Mouse (Mus musculus) hindbrain, embryonic 16.5 days (tissue): ENCODE data around the gene Usp29. TPM values are rescaled to one million over a fixed set of nuclear protein-coding genes. Genes with fewer than 3 reads are reported as not detected.
A peak's percentile ranks its signal among the peaks of the same experiment; 100 is the strongest.
"Not testable (repeated sequence)": the region's sequence is repeated elsewhere in the genome, so short reads cannot be mapped to it uniquely, and the experiment has no call there.

ENCODE experiments used
- ATAC-seq: fragments of 200-750 bp; cut with Nextera tagmentation; 2 replicates; pipeline ENCODE4 v1.8.0; 2017; ENCODE audit warnings: moderate TSS enrichment, moderate library complexity
- H3K27ac ChIP-seq: fragments of 300-500 bp; sonication (generic); 2 replicates; pipeline ENCODE4 v1.5.1; 2014; ENCODE audit warnings: low read depth, mild to moderate bottlenecking, control low read depth, low read length, moderate library complexity
- H3K27me3 ChIP-seq: fragments of 300-500 bp; sonication (generic); replicated peaks from 2 replicates; pipeline ENCODE4 v1.6.1; 2014; ENCODE audit warnings: low read length; ENCODE audit not compliant: control insufficient read depth, insufficient read depth
- H3K36me3 ChIP-seq: fragments of 300-500 bp; sonication (generic); 2 replicates; pipeline ENCODE4 v1.6.1; 2014; ENCODE audit warnings: mild to moderate bottlenecking, low read length, moderate library complexity, mixed read lengths; ENCODE audit not compliant: control insufficient read depth, insufficient read depth
- H3K4me1 ChIP-seq: fragments of 300-500 bp; sonication (generic); 2 replicates; pipeline ENCODE4 v1.6.1; 2014; ENCODE audit warnings: low read depth, low read length; ENCODE audit not compliant: control insufficient read depth, insufficient read depth
- H3K4me2 ChIP-seq: fragments of 300-500 bp; sonication (generic); 2 replicates; pipeline ENCODE4 v1.6.1; 2014; ENCODE audit warnings: mild to moderate bottlenecking, low read length, control low read depth, moderate library complexity
- H3K4me3 ChIP-seq: fragments of 300-500 bp; sonication (generic); 2 replicates; pipeline ENCODE4 v1.5.1; 2014; ENCODE audit warnings: mild to moderate bottlenecking, low read length, control low read depth, moderate library complexity
- H3K9ac ChIP-seq: fragments of 300-500 bp; sonication (generic); 2 replicates; pipeline ENCODE4 v1.6.1; 2014; ENCODE audit warnings: low read depth, mild to moderate bottlenecking, control low read depth, low read length, moderate library complexity
- H3K9me3 ChIP-seq: fragments of 300-500 bp; sonication (generic); 2 replicates; pipeline ENCODE4 v1.6.1; 2014; ENCODE audit warnings: mild to moderate bottlenecking, low read length, moderate library complexity; ENCODE audit not compliant: control insufficient read depth
- WGBS: fragments of 180-500 bp; shearing (Covaris S2); extraction: QIAGEN DNeasy Blood & Tissue Kit; methylation state at CpG from one replicate; pipeline ENCODE4 v1.1.7; 2014; 5-methylcytosine and 5-hydroxymethylcytosine counted together
- microRNA counts: library from miRNA; unstranded; fragments of <30 nt; microRNA quantifications from one replicate; lab custom pipeline; 2016
- microRNA-seq: library from miRNA; unstranded; fragments of <30 nt; microRNA quantifications from one replicate; pipeline ENCODE4, GENCODE M21; 2017
- polyA plus RNA-seq: library from polyadenylated mRNA; unstranded; fragments of >200 nt; fragmentation: Nextera tagmentation; extraction: Ambion mirVana; gene quantifications from 2 replicates; pipeline ENCODE4 v1.2.1, GENCODE M21; 2015

Gene Usp29
- polyA plus RNA-seq, 1 experiment from 2014 or later, result 31.3 TPM

GRCm38 (mm10) chr7:6956576-6956975 lies 226.2 kb downstream of the Usp29 start:
- 86% methylated on average over 4 of the region's 4 CpGs for WGBS
- Histone ChIP-seq H3K27me3 (no peaks in the 10 kb centered on the region), H3K4me3 (no peak overlapping the region), H3K9me3 (no peaks in the 10 kb centered on the region), H3K4me2 (no peak overlapping the region), H3K36me3 (no peaks in the 10 kb centered on the region), H3K4me1 (no peaks in the 10 kb centered on the region), H3K27ac (no peak overlapping the region), H3K9ac (no peak overlapping the region)
- no peak for ATAC-seq

DNA sequence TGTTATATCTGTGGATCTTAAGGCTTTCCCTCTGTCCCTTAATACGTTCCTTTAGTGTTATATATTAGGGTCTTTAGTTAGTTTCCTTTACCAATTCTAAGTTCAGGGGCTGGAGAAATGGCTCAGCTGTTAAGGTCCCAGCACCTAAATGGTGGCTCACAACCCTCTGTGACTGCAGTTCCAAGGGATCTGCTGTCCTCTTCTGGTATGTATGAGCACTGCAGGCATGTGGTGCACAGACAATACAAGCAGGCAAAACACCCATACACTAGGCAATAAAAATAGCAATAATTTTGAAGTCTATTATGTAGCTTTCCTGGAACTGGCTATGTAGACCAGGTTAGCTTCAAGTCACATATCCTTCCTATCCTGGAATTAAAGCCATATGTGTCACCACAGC lies 228.2 kb downstream of the Usp29 start:
- H3K36me3 ChIP-seq, result no peaks in the 10 kb centered on the region; the same call in none of the 2 replicates
- no peaks in the 10 kb centered on the region for H3K27me3 ChIP-seq
- no peak overlapping the region for H3K4me2 ChIP-seq
- 100% methylated on average over 1 of the region's 1 CpGs for WGBS
- no peaks in the 10 kb centered on the region for H3K4me1 ChIP-seq
- no peak overlapping the region for H3K9ac ChIP-seq
- no peak overlapping the region for H3K27ac ChIP-seq
- no peaks in the 10 kb centered on the region for H3K9me3 ChIP-seq
- no peak for ATAC-seq
- no peak overlapping the region for H3K4me3 ChIP-seq

DNA sequence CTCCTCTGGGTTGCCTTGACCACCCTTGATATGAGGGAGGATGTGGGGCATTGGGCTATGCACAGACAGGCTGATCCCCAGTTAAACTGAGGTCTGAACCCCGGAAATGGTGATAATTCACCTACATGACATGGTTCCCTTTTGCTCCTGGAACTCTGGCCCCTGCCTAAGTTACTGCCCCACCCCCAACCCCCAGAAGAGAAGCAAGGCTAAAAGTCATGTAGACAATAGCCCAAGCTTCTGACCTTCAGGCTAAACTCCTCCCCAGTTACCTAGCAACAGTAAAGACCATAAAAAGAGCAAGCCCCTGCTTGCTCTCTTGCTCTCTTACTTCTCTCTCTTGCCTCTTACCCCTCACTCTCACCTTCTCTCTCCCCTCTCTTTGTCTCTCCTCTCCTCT lies 243.2 kb downstream of the Usp29 start:
- Histone ChIP-seq H3K27ac (no peak overlapping the region), H3K36me3 (no peaks in the 10 kb centered on the region), H3K9me3 (no peaks in the 10 kb centered on the region), H3K9ac (no peak overlapping the region), H3K4me2 (no peak overlapping the region), H3K4me3 (no peak overlapping the region), H3K4me1 (no peaks in the 10 kb centered on the region), H3K27me3 (no peaks in the 10 kb centered on the region)
- no peak for ATAC-seq
- 76% methylated on average over 1 of the region's 1 CpGs for WGBS

DNA sequence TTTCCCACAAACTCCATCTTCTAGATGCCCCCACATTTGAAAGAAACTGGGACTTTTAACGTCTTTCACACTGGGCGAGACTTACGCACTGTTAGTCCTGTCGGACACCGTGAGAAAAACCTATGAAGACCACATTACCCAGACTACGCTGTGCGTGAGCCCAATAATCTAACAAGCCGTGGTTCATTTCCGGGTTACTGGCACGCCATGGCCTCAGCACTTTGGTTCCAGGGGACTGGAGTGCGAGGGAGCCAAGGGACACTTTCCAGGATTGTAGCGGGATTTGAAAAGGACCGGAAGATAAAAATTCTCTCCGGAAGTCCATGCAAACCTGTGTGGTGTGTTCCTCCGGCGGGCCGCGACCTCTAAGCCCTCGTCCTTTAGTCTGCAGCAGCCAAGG lies 246.5 kb downstream of the Usp29 start:
- Histone ChIP-seq H3K9me3 (no peaks in the 10 kb centered on the region), H3K4me3 (no peak overlapping the region), H3K9ac (no peak overlapping the region), H3K36me3 (no peaks in the 10 kb centered on the region), H3K4me1 (no peaks in the 10 kb centered on the region), H3K27me3 (no peaks in the 10 kb centered on the region), H3K27ac (no peak overlapping the region), H3K4me2 (no peak overlapping the region)
- ATAC-seq, result no peak
- WGBS, result 94% methylated on average over 19 of the region's 19 CpGs

GRCm38 (mm10) chr7:6995251-6995650 lies 264.9 kb downstream of the Usp29 start, which contains the start of gene Aurkc:
Aurkc (plus strand) TSS chr7:6995300.
- not testable (repeated sequence) for H3K4me3 ChIP-seq, H3K4me1 ChIP-seq, H3K27ac ChIP-seq, H3K4me2 ChIP-seq, H3K9me3 ChIP-seq, ATAC-seq, H3K9ac ChIP-seq, H3K27me3 ChIP-seq, H3K36me3 ChIP-seq
- WGBS, result 85% methylated on average over 11 of the region's 11 CpGs

DNA sequence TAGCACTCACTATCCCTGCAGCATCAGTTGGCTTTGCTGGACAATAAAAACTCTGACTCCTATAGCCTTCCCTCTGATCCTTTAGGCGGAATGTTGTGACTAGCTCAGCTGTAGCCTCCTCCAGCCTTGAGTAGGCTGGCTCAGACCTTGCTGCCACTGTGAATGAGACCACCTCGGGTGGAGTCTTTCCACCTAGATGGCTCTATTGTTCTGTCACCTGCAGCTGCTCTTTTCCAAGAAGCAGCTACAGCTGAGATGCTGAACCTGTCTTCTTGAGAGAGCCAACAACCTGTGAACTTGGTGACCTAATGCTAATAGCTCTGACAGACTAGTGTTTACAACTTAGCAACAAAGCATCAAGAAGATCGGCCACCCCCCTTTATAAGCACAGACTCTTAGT lies 268.5 kb downstream of the Usp29 start:
- not testable (repeated sequence) for ATAC-seq, H3K9me3 ChIP-seq, H3K4me1 ChIP-seq, H3K4me2 ChIP-seq, H3K27me3 ChIP-seq, H3K4me3 ChIP-seq, H3K9ac ChIP-seq, H3K27ac ChIP-seq, H3K36me3 ChIP-seq
- 63% methylated on average over 3 of the region's 3 CpGs for WGBS

DNA sequence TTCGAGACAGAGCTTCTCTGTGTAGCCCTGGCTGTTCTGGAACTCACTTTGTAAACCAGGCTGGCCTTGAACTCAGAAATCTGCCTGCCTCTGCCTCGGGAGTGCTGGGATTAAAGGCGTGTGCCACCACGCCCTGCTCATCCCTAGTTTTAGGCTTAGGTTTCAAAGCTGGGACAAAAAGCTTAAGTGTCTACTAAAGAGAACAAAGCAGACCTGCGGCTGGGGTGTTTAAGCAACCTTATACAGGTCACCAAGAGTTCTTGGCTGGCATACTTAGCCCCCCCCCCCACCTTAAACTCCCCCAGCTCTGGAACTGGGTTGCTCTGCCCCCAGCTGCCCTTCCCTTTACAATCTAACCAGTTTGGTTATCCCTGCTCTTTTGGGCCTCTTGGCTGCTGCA lies 275.1 kb downstream of the Usp29 start:
- H3K4me1 ChIP-seq, ATAC-seq, H3K4me2 ChIP-seq: not testable (repeated sequence)

More for the DNA sequence above, 275.1 kb downstream of the Usp29 start:
- H3K9me3 ChIP-seq, H3K36me3 ChIP-seq, H3K27ac ChIP-seq, H3K27me3 ChIP-seq, H3K4me3 ChIP-seq, H3K9ac ChIP-seq: not testable (repeated sequence)
- 81% methylated on average over 5 of the region's 5 CpGs for WGBS

MicroRNAs encoded within 50 kb of the gene (microRNA counts, 519-probe panel; counts per million panel counts)
- 1,235 counts per million, percentile 9 among the panel's probes with 10 or more counts for microRNA mmu-miR-3099 (lab: Ali Mortazavi, UCI)

Small RNA genes lying within 50 kb of the gene (microRNA-seq; reads per million reads assigned to microRNA genes)
- 505 reads per million, percentile 70 among the genes with 10 or more reads in this experiment for gene Mir3099

Other genes starting within 250 kb of the Usp29 start
- not detected in 2 replicates for gene Olfr5, start 243.6 kb upstream of the Usp29 start, polyA plus RNA-seq
- gene Olfr1347, start 230.8 kb upstream of the Usp29 start, polyA plus RNA-seq, result not detected in 2 replicates
- gene Olfr1348, start 221.8 kb upstream of the Usp29 start, polyA plus RNA-seq, result not detected in 2 replicates
- not detected in 2 replicates for gene Olfr1349, start 207.6 kb upstream of the Usp29 start, polyA plus RNA-seq
- gene Olfr1350, start 165.7 kb upstream of the Usp29 start, polyA plus RNA-seq, result not detected in 2 replicates
- 6.9 and 9.5 TPM in 2 replicates for gene Zim1, start 34.1 kb upstream of the Usp29 start, polyA plus RNA-seq
- 97.5 and 111 TPM in 2 replicates for gene Peg3, start 147 bp upstream of the Usp29 start, polyA plus RNA-seq